Mouse (Mus musculus) MEL (cell line): ENCODE results near the gene Ptgs1. TPM values are rescaled to one million over a fixed set of nuclear protein-coding genes. Genes with fewer than 3 reads are reported as not detected.

Experiments
- DNase-seq: peaks from one replicate; pipeline ENCODE4 v3.0.0; 2011; ENCODE audit warnings: low read depth, low spot score
- H3K27ac ChIP-seq: 2 replicates; pipeline ENCODE4 v1.5.1; 2012; ENCODE audit warnings: low read depth, mild to moderate bottlenecking, control low read depth, low read length, moderate library complexity; ENCODE audit not compliant: control insufficient read depth
- H3K27me3 ChIP-seq, 2 experiments: fragments of 150-350 bp in 1 of 2; sonication (generic) in 1 of 2; 2 replicates each; pipeline ENCODE4 v1.6.1; 2012; ENCODE audit warnings: low read length in 2 of 2, mild to moderate bottlenecking in 2 of 2, improper control_type of control experiment in 1 of 2, moderate library complexity in 1 of 2; ENCODE audit not compliant: insufficient read depth in 2 of 2, control insufficient read depth in 1 of 2
- H3K36me3 ChIP-seq, 2 experiments: 2 replicates each; pipeline ENCODE4 v1.6.1; 2012 to 2014; ENCODE audit warnings: low read length in 2 of 2, improper control_type of control experiment in 1 of 2, inconsistent platforms in 1 of 2, mild to moderate bottlenecking in 1 of 2; ENCODE audit not compliant: insufficient read depth in 2 of 2, control insufficient read depth in 1 of 2
- H3K4me1 ChIP-seq, 2 experiments: fragments of 150-350 bp in 1 of 2; sonication (generic) in 1 of 2; 2 replicates each; pipeline ENCODE4 v1.6.1; 2012; ENCODE audit warnings: low read length in 2 of 2, improper control_type of control experiment in 1 of 2, mild to moderate bottlenecking in 1 of 2; ENCODE audit not compliant: insufficient read depth in 2 of 2, control insufficient read depth in 1 of 2
- H3K4me3 ChIP-seq, 2 experiments: fragments of 150-350 bp in 1 of 2; sonication (generic) in 1 of 2; 2 replicates each; pipeline ENCODE4 v1.5.1; 2012; ENCODE audit warnings: low read depth in 2 of 2, low read length in 2 of 2, mild to moderate bottlenecking in 2 of 2, moderate library complexity in 2 of 2, control low read depth in 1 of 2, improper control_type of control experiment in 1 of 2; ENCODE audit not compliant: control insufficient read depth in 1 of 2, insufficient read depth in 1 of 2
- H3K79me2 ChIP-seq: 2 replicates; pipeline ENCODE4 v1.6.1; 2012; ENCODE audit warnings: mild to moderate bottlenecking, low read length, moderate library complexity; ENCODE audit not compliant: control insufficient read depth, poor library complexity, insufficient read depth
- H3K9ac ChIP-seq: 2 replicates; pipeline ENCODE4 v1.6.1; 2012; ENCODE audit warnings: low read depth, mild to moderate bottlenecking, control low read depth, low read length, moderate library complexity; ENCODE audit not compliant: control insufficient read depth, poor library complexity, severe bottlenecking
- H3K9me3 ChIP-seq: fragments of 150-350 bp; sonication (generic); replicated peaks from 2 replicates; pipeline ENCODE4 v1.6.1; 2012; ENCODE audit warnings: mild to moderate bottlenecking, low read length, improper control_type of control experiment, moderate library complexity; ENCODE audit not compliant: insufficient read depth
- CTCF ChIP-seq, 3 experiments: IDR thresholded peaks in 2 of 3; conservative IDR thresholded peaks in 1 of 3; 2 replicates each; pipeline ENCODE4 v1.5.1; 2011 to 2012; ENCODE audit warnings: low read length in 3 of 3, low read depth in 2 of 3, mild to moderate bottlenecking in 2 of 3, improper control_type of control experiment in 1 of 3, inconsistent platforms in 1 of 3, mixed read lengths in 1 of 3, moderate library complexity in 1 of 3; ENCODE audit not compliant: control insufficient read depth in 1 of 3, insufficient read depth in 1 of 3, poor library complexity in 1 of 3, severe bottlenecking in 1 of 3
- E2F4 ChIP-seq: IDR thresholded peaks from 2 replicates; pipeline ENCODE4 v1.6.1; 2011; ENCODE audit warnings: low read depth, low read length, improper control_type of control experiment, borderline replicate concordance
- ELF1 ChIP-seq: IDR thresholded peaks from 2 replicates; pipeline ENCODE4 v1.6.1; 2014; ENCODE audit warnings: low read depth, mild to moderate bottlenecking, inconsistent platforms, low read length, improper control_type of control experiment, moderate library complexity
- GABPA ChIP-seq: IDR thresholded peaks from 2 replicates; pipeline ENCODE4 v1.6.1; 2012; ENCODE audit warnings: low read depth, mild to moderate bottlenecking, inconsistent platforms, low read length, improper control_type of control experiment, moderate library complexity
- JUND ChIP-seq: IDR thresholded peaks from 2 replicates; pipeline ENCODE4 v1.6.1; 2011; ENCODE audit warnings: low read depth, mild to moderate bottlenecking, improper control_type of control experiment, low read length
- MAFK ChIP-seq: IDR thresholded peaks from 2 replicates; pipeline ENCODE4 v1.6.1; 2011; ENCODE audit warnings: low read depth, mild to moderate bottlenecking, low read length, improper control_type of control experiment, borderline replicate concordance
- MAZ ChIP-seq: IDR thresholded peaks from 2 replicates; pipeline ENCODE4 v1.6.1; 2012; ENCODE audit warnings: low read depth, mild to moderate bottlenecking, inconsistent platforms, low read length, improper control_type of control experiment
- MEF2A ChIP-seq: IDR thresholded peaks from 2 replicates; pipeline ENCODE4 v1.6.1; 2014; ENCODE audit warnings: low read depth, mild to moderate bottlenecking, inconsistent platforms, low read length, improper control_type of control experiment; ENCODE audit not compliant: poor library complexity, insufficient replicate concordance, severe bottlenecking; ENCODE audit errors: extremely low read depth
- MXI1 ChIP-seq: IDR thresholded peaks from 2 replicates; pipeline ENCODE4 v1.6.1; 2011; ENCODE audit warnings: mild to moderate bottlenecking, low read depth, low read length, improper control_type of control experiment
- NRF1 ChIP-seq: IDR thresholded peaks from 2 replicates; pipeline ENCODE4 v1.6.1; 2014; ENCODE audit warnings: low read depth, mild to moderate bottlenecking, inconsistent platforms, low read length, improper control_type of control experiment, moderate library complexity; ENCODE audit not compliant: poor library complexity, insufficient read depth, severe bottlenecking
- RCOR1 ChIP-seq: IDR thresholded peaks from 2 replicates; pipeline ENCODE4 v1.6.1; 2012; ENCODE audit warnings: low read depth, mild to moderate bottlenecking, inconsistent platforms, low read length, improper control_type of control experiment
- SMC3 ChIP-seq: IDR thresholded peaks from 2 replicates; pipeline ENCODE4 v1.6.1; 2011; ENCODE audit warnings: low read depth, low read length, improper control_type of control experiment
- TAL1 ChIP-seq: IDR thresholded peaks from 2 replicates; pipeline ENCODE4 v1.6.1; 2012; ENCODE audit warnings: mild to moderate bottlenecking, inconsistent platforms, low read length, moderate library complexity, mixed read lengths
- UBTF ChIP-seq: IDR thresholded peaks from 2 replicates; pipeline ENCODE4 v1.6.1; 2012; ENCODE audit warnings: low read depth, mild to moderate bottlenecking, inconsistent platforms, low read length, improper control_type of control experiment, moderate library complexity, borderline replicate concordance; ENCODE audit not compliant: insufficient read depth
- USF1 ChIP-seq: IDR thresholded peaks from 2 replicates; pipeline ENCODE4 v1.6.1; 2014; ENCODE audit warnings: low read depth, mild to moderate bottlenecking, inconsistent platforms, low read length, improper control_type of control experiment, moderate library complexity
- ZKSCAN1 ChIP-seq: IDR thresholded peaks from 2 replicates; pipeline ENCODE4 v1.6.1; 2012; ENCODE audit warnings: low read depth, mild to moderate bottlenecking, inconsistent platforms, low read length, improper control_type of control experiment, moderate library complexity
- ZMIZ1 ChIP-seq: IDR thresholded peaks from 2 replicates; pipeline ENCODE4 v1.6.1; 2012; ENCODE audit warnings: low read depth, mild to moderate bottlenecking, inconsistent platforms, low read length, improper control_type of control experiment, moderate library complexity
- polyA plus RNA-seq, 2 experiments: library from polyadenylated mRNA; stranded (reverse) in 1 of 2; unstranded in 1 of 2; fragments of >175 nt in 1 of 2; fragments of >200 nt in 1 of 2; gene quantifications; 2 replicates each; pipeline versions ENCODE4 v1.2.1 to v1.2.4; 2012; ENCODE audit warnings: low replicate concordance in 2 of 2, low read depth in 1 of 2; ENCODE audit not compliant: insufficient read length in 2 of 2, insufficient read depth in 1 of 2, missing spikeins in 1 of 2
- total RNA-seq: library from RNA; depleted of rRNA; stranded (reverse); fragments of 300-350 nt; gene quantifications from 2 replicates; pipeline ENCODE4 v1.2.3, GENCODE M21; 2012

Gene Ptgs1
- total and polyA plus RNA-seq, 3 experiments: 3.9 to 20.0 TPM; not detected in 1

DNA sequence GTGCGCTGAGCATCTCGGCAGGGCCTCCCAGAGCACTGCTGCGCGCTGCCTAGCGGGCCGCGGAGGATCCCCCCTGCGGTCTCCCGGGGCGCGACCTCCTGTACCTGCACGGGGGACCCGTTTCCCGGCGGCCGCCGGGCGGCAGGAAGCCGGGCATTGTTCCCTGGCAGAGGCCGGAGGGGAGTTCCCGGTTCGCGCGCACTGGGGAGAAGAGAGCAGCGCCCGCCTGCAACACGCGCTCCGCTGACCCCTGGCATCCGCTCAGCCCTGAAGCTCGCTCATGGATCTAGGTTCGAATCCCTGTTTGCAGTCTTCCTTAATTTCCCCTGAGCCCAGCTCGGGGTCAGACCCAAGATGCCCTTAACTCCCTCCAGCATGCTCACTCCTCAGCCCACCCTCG is 19.4 kb upstream of the Ptgs1 start:
- Histone ChIP-seq H3K79me2 (no peaks in the 10 kb centered on the region), H3K36me3 (peaks cover 0 to under 1% of the 10 kb centered on the region in 2 experiments; a peak in 2 of 4 replicates), H3K27ac (no peak overlapping the region), H3K9ac (no peak overlapping the region), H3K4me1 (peaks cover 2 to 7% of the 10 kb centered on the region in 2 experiments), H3K4me3 (no peak overlapping the region)
- TF ChIP-seq JUND: no peak
- no peak for TF ChIP-seq MAFK
- no peak for TF ChIP-seq NRF1
- no peak for TF ChIP-seq TAL1
- TF ChIP-seq ELF1: no peak
- no peak for TF ChIP-seq ZMIZ1
- no peak for TF ChIP-seq RCOR1
- TF ChIP-seq UBTF: no peak
- TF ChIP-seq MEF2A: no peak
- no peak for TF ChIP-seq MXI1
- TF ChIP-seq USF1: no peak
- no peak for TF ChIP-seq GABPA
- no peak for TF ChIP-seq CTCF (IDR thresholded peaks at IDR 0.05 in 2 of 3, conservative IDR thresholded peaks at IDR 0.05 in 1 of 3; ENCODE audit: control insufficient read depth in 1 of 3, insufficient read depth in 1 of 3, low read depth in 2 of 3, low read length in 3 of 3, poor library complexity in 1 of 3, severe bottlenecking in 1 of 3)
- TF ChIP-seq SMC3: no peak
- no peak for TF ChIP-seq MAZ
- TF ChIP-seq E2F4: no peak
- TF ChIP-seq, all 39 proteins: peak for 0
- DNase-seq: no peak
- Histone ChIP-seq H3K9me3 (no peaks in the 10 kb centered on the region), H3K27me3 (no peaks in the 10 kb centered on the region)

DNA sequence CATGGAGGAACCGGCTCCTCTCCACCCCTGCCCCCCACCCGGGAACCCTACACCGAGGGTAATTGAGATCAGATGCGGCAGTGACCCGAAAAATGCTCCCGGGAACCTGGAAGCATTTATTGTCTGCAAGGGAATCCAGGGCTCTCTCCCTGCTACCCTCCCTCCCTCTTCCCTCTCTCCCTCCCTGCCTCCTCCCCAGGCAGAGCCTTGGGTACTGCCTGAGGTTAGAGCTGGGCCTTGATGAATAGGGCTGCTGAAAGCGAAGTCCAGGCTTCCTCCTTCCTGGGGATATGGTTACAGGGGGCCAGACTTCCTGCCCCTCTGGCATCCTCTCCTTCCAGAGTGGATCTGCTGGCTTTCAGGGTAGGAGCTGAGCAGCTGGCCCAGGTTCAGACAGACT is 18.4 kb upstream of the Ptgs1 start:
- no peak overlapping the region for H3K9ac ChIP-seq
- TF ChIP-seq ZKSCAN1: no peak
- no peak for TF ChIP-seq NRF1
- TF ChIP-seq, all 39 proteins: peak for 0
- H3K79me2 ChIP-seq: no peaks in the 10 kb centered on the region
- peaks cover 0 to 7% of the 10 kb centered on the region in 2 experiments; a peak in 2 of 4 replicates for H3K36me3 ChIP-seq
- no peak for DNase-seq
- H3K9me3 ChIP-seq: no peaks in the 10 kb centered on the region
- no peak overlapping the region for H3K4me3 ChIP-seq
- H3K4me1 ChIP-seq: peaks cover 8 to 13% of the 10 kb centered on the region in 2 experiments
- H3K27ac ChIP-seq: no peak overlapping the region
- H3K27me3 ChIP-seq: no peaks in the 10 kb centered on the region
